Mouse (Mus musculus) E14TG2a.4 (cell line): ENCODE data around the gene Dock4.

Experiments
- CTCF ChIP-seq: conservative IDR thresholded peaks from 2 replicates; pipeline ENCODE4 v1.5.1; 2014; ENCODE audit warnings: low read length
- NANOG ChIP-seq: IDR thresholded peaks from 2 replicates; pipeline ENCODE4 v1.6.1; 2014; ENCODE audit warnings: borderline replicate concordance, low read length, mixed read lengths
- POU5F1 ChIP-seq: IDR thresholded peaks from 2 replicates; pipeline ENCODE4 v1.6.1; 2014; ENCODE audit warnings: low read length, borderline replicate concordance

GRCm38 (mm10) chr12:40728373-40728772 is 282.6 kb downstream of the Dock4 start:
- TF ChIP-seq CTCF (no peak), NANOG (no peak), POU5F1 (no peak)
